Mouse (Mus musculus): ENCODE data around the gene Lcn8. TPM values are rescaled to one million over a fixed set of nuclear protein-coding genes. Genes with fewer than 3 reads are reported as not detected.

Lcn8 gene
- polyA plus RNA-seq, 1 experiment from 2014 or later: 0.18 TPM

- DNase-seq: no peak
- WGBS (ENCODE audit: insufficient replicate concordance): 70% methylated on average over 4 of the region's 4 CpGs
These were observed 50.8 kb downstream of the Lcn8 start for GRCm38 (mm10) chr2:25703706-25704105.

More at GRCm38 (mm10) chr2:25703706-25704105, 50.8 kb downstream of the Lcn8 start:
- no peaks in the 10 kb centered on the region for H3K9me3 ChIP-seq (ENCODE audit: low read length)
- no peak overlapping the region for H3K4me2 ChIP-seq (ENCODE audit: low read depth, low read length)
- H3K36me3 ChIP-seq (replicated peaks; ENCODE audit: insufficient read depth, low read length): no peaks in the 10 kb centered on the region
- H3K4me3 ChIP-seq (ENCODE audit: low read depth, low read length): no peak overlapping the region
- no peak for ATAC-seq
- peaks cover 8% of the 10 kb centered on the region for H3K4me1 ChIP-seq (ENCODE audit: insufficient read depth)
- no peak overlapping the region for H3K9ac ChIP-seq (replicated peaks)
- H3K27me3 ChIP-seq (ENCODE audit: insufficient read depth, low read length): no peaks in the 10 kb centered on the region
- H3K27ac ChIP-seq (ENCODE audit: low read depth): no peak overlapping the region
- no peak for TF ChIP-seq EP300 (IDR thresholded peaks at IDR 0.05; ENCODE audit: low read depth)
- TF ChIP-seq CTCF (IDR thresholded peaks at IDR 0.05; ENCODE audit: low read depth): no peak

Other genes starting within 250 kb of the Lcn8 start
- 0.78 and 0.97 TPM in 2 replicates for gene Fut7, start 229.9 kb upstream of the Lcn8 start, polyA plus RNA-seq (2015; fragmentation: Nextera tagmentation; extraction: Ambion mirVana)
- 0.71 and 0.87 TPM in 2 replicates for gene Abca2, start 224.4 kb upstream of the Lcn8 start, polyA plus RNA-seq (2015; fragmentation: Nextera tagmentation; extraction: Ambion mirVana)
- gene Clic3, start 196.3 kb upstream of the Lcn8 start, polyA plus RNA-seq (2015; fragmentation: Nextera tagmentation; extraction: Ambion mirVana): 0.77 and 1.4 TPM in 2 replicates
- gene Paxx, start 192.0 kb upstream of the Lcn8 start, polyA plus RNA-seq (2015; fragmentation: Nextera tagmentation; extraction: Ambion mirVana): 14.7 and 17.1 TPM in 2 replicates
- gene Ptgds, start 183.1 kb upstream of the Lcn8 start, polyA plus RNA-seq (2015; fragmentation: Nextera tagmentation; extraction: Ambion mirVana): 0.83 and 1.0 TPM in 2 replicates
- gene Lcn12, start 159.2 kb upstream of the Lcn8 start, polyA plus RNA-seq (2015; fragmentation: Nextera tagmentation; extraction: Ambion mirVana): not detected in 2 replicates
- gene Fbxw5, start 152.4 kb upstream of the Lcn8 start, polyA plus RNA-seq (2015; fragmentation: Nextera tagmentation; extraction: Ambion mirVana): 26.7 and 26.9 TPM in 2 replicates
- 106 and 107 TPM in 2 replicates for gene C8g, start 151.4 kb upstream of the Lcn8 start, polyA plus RNA-seq (2015; fragmentation: Nextera tagmentation; extraction: Ambion mirVana)
- 10.6 and 10.7 TPM in 2 replicates for gene Traf2, start 106.2 kb upstream of the Lcn8 start, polyA plus RNA-seq (2015; fragmentation: Nextera tagmentation; extraction: Ambion mirVana)
- 263 and 268 TPM in 2 replicates for gene Edf1, start 95.3 kb upstream of the Lcn8 start, polyA plus RNA-seq (2015; fragmentation: Nextera tagmentation; extraction: Ambion mirVana)
- gene Mamdc4, start 78.3 kb upstream of the Lcn8 start, polyA plus RNA-seq (2015; fragmentation: Nextera tagmentation; extraction: Ambion mirVana): 0.07 and 0.09 TPM in 2 replicates
- 44.7 and 46.1 TPM in 2 replicates for gene Phpt1, start 77.9 kb upstream of the Lcn8 start, polyA plus RNA-seq (2015; fragmentation: Nextera tagmentation; extraction: Ambion mirVana)
- gene Ajm1, start 71.4 kb upstream of the Lcn8 start, polyA plus RNA-seq (2015; fragmentation: Nextera tagmentation; extraction: Ambion mirVana): 0.02 TPM in 1 of 2 replicates, not detected in the other
- gene Rabl6, start 44.6 kb upstream of the Lcn8 start, polyA plus RNA-seq (2015; fragmentation: Nextera tagmentation; extraction: Ambion mirVana): 11.0 and 13.5 TPM in 2 replicates
- gene Ccdc183, start 35.4 kb upstream of the Lcn8 start, polyA plus RNA-seq (2015; fragmentation: Nextera tagmentation; extraction: Ambion mirVana): 0.19 and 0.28 TPM in 2 replicates
- 43.3 and 55.1 TPM in 2 replicates for gene Tmem141, start 31.1 kb upstream of the Lcn8 start, polyA plus RNA-seq (2015; fragmentation: Nextera tagmentation; extraction: Ambion mirVana)
- 95.4 and 100 TPM in 2 replicates for gene Fcna, start 25.1 kb upstream of the Lcn8 start, polyA plus RNA-seq (2015; fragmentation: Nextera tagmentation; extraction: Ambion mirVana)
- gene Lcn5, start 4.8 kb downstream of the Lcn8 start, polyA plus RNA-seq (2015; fragmentation: Nextera tagmentation; extraction: Ambion mirVana): not detected in 2 replicates
- gene Lcn6, start 23.7 kb downstream of the Lcn8 start, polyA plus RNA-seq (2015; fragmentation: Nextera tagmentation; extraction: Ambion mirVana): not detected in 2 replicates
- not detected in 2 replicates for gene Lcn10, start 29.6 kb downstream of the Lcn8 start, polyA plus RNA-seq (2015; fragmentation: Nextera tagmentation; extraction: Ambion mirVana)
- gene Obp2a, start 46.9 kb downstream of the Lcn8 start, polyA plus RNA-seq (2015; fragmentation: Nextera tagmentation; extraction: Ambion mirVana): not detected in 2 replicates
- gene Bmyc, start 53.6 kb downstream of the Lcn8 start, polyA plus RNA-seq (2015; fragmentation: Nextera tagmentation; extraction: Ambion mirVana): 9.4 and 10.1 TPM in 2 replicates
- not detected in 2 replicates for gene Obp2b, start 83.9 kb downstream of the Lcn8 start, polyA plus RNA-seq (2015; fragmentation: Nextera tagmentation; extraction: Ambion mirVana)
- not detected in 2 replicates for gene Lcn3, start 112.4 kb downstream of the Lcn8 start, polyA plus RNA-seq (2015; fragmentation: Nextera tagmentation; extraction: Ambion mirVana)
- gene Lcn11, start 123.9 kb downstream of the Lcn8 start, polyA plus RNA-seq (2015; fragmentation: Nextera tagmentation; extraction: Ambion mirVana): not detected in 2 replicates
- gene Gm13539, start 129.1 kb downstream of the Lcn8 start, polyA plus RNA-seq (2015; fragmentation: Nextera tagmentation; extraction: Ambion mirVana): not detected in 2 replicates
- gene Glt6d1, start 162.7 kb downstream of the Lcn8 start, polyA plus RNA-seq (2015; fragmentation: Nextera tagmentation; extraction: Ambion mirVana): not detected in 2 replicates
- gene Lcn9, start 170.0 kb downstream of the Lcn8 start, polyA plus RNA-seq (2015; fragmentation: Nextera tagmentation; extraction: Ambion mirVana): not detected in 2 replicates
- not detected in 2 replicates for gene Sohlh1, start 194.1 kb downstream of the Lcn8 start, polyA plus RNA-seq (2015; fragmentation: Nextera tagmentation; extraction: Ambion mirVana)
- 0.11 TPM in 1 of 2 replicates, not detected in the other for gene Kcnt1, start 210.6 kb downstream of the Lcn8 start, polyA plus RNA-seq (2015; fragmentation: Nextera tagmentation; extraction: Ambion mirVana)